Mouse (Mus musculus) spleen, postnatal 14 days (tissue): Measurements from ENCODE around the gene Gpha2.
A peak's percentile ranks its signal among the peaks of the same experiment; 100 is the strongest.

Source experiments
- DNase-seq, 2 experiments: peaks; one replicate each; pipeline ENCODE4 v3.0.0; 2021 to 2022; ENCODE audit warnings: low spot score in 2 of 2

Gpha2 gene

DNA sequence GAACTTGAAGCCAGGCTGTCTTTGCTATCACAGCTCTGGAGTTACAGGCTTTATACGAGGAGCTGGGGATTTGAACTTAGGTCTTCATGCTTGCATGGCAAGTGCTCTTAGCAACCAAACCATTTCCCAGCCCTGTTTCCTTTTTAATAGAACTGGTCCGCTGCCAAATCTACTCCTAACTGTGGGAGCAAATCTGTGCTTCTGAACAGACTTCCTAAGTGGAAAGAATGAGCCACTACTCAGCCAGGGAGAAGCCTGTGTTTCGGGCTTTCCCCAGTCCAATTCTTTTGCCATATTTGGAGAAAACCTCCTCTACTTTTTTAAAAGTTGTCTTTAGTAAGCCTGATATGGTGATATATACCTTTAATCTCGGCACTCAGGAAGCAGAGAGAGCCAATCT is 46.6 kb downstream of the Gpha2 start:
- DNase-seq = no peak

DNA sequence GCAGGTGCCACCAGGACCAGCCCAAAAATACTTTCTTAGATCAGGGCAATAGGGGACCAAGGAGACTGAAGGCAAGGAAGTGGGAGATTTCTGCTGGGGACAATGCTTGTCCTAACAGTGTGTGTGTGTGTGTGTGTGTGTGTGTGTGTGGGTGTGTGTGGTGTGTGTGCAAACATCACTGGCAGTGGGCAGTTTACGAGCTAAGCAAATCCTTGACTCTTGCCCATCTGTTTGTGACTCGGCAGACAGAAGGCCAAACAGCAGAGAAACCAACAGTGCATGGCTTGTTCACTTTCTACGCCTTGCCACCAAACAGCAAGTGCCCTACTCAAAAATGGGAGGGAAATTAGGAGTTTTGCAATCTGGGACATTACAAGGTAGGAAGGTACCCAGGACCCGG is 47.4 kb downstream of the Gpha2 start:
- DNase-seq = no peak

DNA sequence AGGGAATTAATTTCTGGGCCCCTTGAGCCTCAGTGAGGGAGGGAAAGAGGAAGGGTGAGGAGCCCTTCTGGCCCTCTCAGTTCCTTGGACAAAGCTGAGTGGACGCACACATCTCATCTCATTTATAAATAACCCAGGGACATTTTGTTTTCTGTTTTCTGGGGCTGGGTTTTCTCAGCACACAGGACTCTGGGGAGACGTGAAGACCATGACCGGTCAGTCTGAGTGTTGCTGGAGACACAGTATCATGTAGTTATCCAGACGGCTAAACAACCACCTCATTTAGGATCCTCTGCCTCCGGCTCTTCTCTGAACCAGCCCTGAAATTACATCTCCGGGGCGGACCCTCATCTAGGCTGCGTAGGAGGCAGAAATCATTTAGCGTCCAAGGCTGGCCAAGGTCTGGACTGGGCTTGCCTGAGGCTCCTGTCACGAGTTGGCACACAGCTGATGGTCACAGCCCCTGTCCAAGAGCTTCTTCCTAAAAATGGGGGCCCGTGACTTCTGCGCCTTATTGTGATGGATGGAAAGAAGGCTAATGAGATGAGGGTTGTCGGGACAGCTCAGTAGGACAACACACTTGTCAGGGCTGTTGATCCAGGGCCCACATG is 47.9 kb downstream of the Gpha2 start:
- DNase-seq = no peak

DNA sequence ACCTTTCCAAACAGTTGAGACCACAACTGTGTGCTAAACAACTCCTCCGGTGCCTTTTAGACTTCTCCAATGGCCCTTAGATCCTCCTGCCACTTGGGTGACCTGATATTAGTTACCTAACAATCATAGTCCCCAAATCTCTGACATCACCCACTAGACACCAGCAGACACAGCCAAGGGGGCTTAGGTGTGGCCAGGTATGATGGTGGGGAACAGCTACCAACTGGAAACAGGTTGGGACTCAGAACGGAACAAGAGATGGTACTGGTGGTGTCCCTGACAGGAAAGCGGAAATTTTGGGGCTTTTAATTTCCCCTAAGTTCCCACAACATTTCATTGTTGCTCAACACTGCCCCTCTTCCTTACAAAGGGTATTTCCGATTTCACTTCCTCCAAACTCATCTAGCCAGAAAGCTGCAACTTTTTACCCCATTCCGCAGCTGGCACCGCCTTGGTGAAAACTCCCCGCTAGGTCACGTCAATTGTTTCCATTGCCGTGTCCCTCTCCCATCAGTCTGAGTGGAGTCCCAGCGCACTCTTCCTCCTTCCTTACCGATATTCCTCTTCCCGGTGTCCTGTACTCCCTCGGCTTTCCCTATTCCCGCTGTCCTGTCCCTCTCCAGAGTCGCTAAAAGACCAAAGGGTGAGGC is 49.7 kb downstream of the Gpha2 start:
- DNase-seq = peak in 1 of 2 experiments; percentile 43

DNA sequence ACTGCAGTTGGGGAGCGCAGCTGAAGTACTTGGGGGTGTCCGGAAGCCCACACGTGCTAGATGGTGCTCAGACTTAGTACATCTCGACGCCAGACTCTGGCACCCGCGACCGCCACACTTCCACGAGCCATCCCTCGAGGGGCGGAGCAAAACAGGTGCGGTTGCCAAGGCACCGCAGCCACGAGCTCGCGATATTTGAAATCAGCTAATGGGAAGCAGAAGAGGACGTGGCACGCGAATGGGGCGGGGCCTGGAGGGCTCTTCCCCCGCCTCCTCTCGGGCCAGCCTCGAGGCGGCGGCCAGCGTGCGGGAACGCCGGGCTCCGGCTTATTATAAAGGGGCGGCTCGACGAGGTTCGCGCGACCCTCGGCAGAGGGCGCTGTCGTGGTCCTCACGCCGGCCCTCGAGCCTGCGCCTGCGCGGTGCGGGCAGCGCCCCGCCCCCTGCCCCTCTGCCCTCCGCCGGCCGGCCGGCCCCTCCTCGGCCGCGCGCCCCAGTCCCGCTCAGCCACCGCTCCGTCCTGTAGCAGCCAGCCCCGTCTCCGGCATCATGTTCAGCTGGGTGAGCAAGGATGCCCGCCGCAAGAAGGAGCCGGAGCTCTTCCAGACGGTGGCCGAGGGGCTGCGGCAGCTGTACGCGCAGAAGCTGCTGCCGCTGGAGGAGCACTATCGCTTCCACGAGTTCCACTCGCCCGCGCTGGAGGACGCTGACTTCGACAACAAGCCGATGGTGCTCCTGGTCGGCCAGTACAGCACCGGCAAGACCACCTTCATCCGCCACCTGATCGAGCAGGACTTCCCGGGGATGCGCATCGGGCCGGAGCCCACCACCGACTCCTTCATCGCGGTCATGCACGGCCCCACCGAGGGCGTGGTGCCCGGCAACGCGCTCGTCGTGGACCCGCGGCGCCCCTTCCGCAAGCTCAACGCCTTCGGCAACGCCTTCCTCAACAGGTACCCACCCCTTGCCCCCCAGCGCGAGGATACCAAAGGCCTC is 50.5 kb downstream of the Gpha2 start, which contains the start of gene Ehd1:
Gene Ehd1 (plus strand): TSS at position 300 of the 996 bp plus-strand sequence.
- DNase-seq = peak; percentile 96
